Mouse (Mus musculus): ENCODE data around the gene Glyatl3.
A peak's percentile ranks its signal among the peaks of the same experiment; 100 is the strongest.

Gene Glyatl3

DNA sequence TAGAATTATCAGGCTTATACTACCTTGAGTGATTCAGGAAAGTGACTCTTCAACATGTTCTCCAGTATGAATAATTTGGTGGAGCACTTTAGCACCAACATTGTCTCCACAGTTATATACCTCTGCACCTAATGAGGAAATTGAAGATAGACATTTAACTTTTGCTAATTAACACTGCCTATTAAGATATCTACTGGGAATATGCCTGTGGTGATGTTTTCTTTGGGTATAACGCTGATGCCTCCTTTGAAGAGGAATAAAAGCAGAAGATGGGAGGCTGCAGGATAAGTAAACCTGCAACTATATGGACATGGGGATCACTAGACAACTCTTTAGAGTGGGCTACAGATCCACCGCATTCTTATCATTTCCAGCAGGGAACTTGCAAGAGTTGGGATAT is at the start of gene Glyatl3:
TSS of gene Glyatl3 (minus strand) at position 101 of the 400 bp plus-strand sequence.
- DNase-seq (ENCODE audit: extremely low read depth, low read depth, low spot score) = no peak

DNA sequence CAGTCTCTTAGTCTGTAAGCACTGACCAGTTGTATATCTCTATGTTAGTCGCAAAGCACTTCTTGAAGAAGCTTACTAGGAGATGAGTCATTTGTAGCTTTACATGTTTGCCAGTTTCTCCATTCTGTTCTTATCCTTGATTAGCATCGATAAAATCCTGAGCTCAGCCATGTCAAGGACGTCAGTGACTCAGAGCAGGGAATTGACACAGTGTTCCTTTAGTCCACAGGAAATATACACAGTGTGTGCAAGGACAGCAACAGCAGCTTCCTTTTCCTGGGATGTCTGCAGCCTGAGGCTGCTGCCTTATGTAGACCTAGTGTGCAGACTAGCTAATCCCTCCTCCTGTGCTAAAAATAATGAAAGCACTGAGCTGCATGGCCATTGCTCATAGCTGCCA is 34.4 kb upstream of the Glyatl3 start:
- peak; percentile 0 for DNase-seq (ENCODE audit: extremely low read depth, low read depth, low spot score)

DNA sequence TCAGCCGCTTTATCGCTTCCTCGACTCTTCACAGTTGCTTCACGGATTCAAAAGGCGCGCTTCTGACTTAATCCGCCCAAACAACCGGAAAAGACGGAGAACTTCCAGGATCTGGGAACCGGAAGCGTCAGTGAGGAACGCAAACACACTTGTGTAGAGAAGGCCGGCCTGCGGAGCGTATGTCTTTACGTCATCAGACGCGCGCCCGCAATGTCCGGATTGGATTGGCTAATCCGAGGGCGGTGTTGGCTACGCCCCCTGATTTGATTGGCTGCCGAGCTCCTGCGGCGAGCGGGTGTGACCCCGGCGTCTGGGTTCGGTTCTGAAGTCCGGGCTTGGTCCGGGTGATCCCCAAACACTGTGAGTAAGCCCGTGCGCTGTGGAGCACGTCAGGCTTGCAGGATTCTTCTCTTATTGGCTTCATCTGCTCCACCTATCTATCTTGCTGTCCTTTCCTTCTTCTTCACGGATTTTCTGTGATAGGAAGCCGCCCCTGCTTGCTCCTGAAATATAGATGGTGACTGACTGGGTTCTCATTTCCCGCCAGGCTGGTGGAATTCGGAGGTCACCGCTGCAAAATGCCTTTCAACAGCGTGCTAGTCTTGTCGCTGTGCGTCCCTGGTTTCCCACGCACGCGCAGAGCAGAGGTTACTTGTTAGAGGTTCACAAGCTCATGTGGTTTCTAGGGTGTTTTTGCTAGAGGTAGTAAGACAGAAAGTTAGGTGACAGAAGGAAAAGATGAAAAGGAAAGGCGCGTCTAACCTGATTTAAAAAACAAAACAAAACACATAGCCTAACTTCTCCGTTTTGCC is 20.5 kb upstream of the Glyatl3 start, which contains the start of the genes Mut and Cenpq:
TSS of gene Mut (plus strand) at position 266 of the 812 bp plus-strand sequence.
TSS of gene Cenpq (minus strand) at position 628 of the 812 bp plus-strand sequence.
- peak; percentile 86 for DNase-seq (ENCODE audit: extremely low read depth, low read depth, low spot score)

DNA sequence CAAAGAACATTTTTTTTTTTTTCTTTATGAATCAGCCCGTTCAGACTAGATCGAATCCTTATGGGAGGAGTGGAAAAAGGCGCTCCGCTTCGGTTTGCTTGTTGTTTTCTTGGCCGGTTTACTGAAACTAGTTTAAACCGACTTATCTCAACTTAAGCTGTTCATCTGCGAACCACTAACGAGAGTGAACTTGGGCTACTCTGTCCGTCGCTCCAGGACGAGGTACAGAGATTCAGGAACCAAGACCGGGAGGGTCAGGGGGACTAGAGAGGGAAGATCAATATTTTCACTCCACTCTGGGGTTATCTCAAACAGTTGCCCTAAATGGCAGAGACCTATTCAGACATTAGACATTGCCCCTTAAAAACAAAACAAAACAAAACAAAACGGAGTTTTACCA is 19.8 kb upstream of the Glyatl3 start:
- no peak for DNase-seq (ENCODE audit: extremely low read depth, low read depth, low spot score)

DNA sequence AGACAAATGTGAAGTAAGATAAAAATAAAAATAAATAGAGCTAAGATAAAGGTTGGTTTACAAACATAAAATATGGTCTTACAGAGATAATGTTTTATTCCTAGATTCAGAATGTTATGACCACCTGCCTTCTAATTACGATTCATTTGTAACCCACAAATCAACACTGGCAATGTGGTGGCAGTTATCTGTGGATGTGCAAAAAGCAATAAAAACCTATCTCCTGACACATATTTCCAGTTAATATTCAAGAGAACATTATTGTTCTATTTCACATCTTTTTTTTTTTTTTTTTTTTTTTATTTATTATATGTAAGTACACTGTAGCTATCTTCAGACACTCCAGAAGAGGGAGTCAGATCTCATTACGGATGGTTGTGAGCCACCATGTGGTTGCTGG is 1.3 kb upstream of the Glyatl3 start:
- no peak for DNase-seq (ENCODE audit: extremely low read depth, low read depth, low spot score)

DNA sequence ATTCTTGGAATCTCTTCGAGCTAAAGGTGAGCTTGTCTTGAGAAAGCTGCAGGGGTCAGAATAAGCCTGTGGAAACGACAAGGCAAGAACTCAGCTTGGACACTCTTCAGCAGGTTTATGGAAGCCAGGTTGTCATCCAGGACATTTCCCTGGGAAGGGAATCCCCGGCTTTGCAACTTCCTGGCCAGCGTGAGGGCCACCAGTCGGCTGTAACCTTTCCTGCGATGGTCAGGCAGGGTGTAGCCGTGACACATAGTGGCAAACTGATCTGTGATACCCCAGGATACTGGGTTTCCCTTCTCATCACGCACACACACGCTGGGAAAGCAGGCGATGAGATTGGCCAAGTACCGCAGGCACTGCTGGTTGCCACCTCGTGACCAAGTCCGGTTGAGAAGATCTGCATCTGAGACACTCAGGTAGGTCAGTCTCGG is 9.4 kb downstream of the Glyatl3 start:
- no peak for DNase-seq (ENCODE audit: extremely low read depth, low read depth, low spot score)

DNA sequence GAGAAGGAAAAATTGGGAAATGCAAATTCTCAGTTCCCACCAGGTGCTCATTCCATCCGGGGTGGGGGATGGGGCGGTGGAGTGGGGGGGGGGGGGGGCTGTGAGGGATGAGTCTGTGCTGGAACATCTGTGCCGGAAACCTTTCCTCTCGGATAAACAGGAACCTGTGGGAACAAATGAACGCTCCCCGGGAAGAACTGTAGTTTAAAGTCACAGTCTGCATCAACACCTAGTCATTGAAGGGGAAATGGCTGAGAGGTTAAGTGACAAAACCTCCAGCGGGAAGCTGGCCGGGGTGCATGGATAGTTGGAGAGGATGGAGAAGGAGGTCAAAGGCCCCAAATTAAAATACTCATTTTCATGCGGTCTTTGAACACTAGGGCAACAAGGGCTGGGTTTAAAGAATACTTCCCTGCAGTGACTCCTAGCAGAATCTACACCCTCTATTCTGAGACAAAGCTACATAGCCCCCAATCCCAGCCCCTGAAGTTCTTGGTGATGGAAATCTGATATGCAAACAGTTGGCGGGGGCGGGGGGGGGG is 10.0 kb downstream of the Glyatl3 start:
- no peak for DNase-seq (ENCODE audit: extremely low read depth, low read depth, low spot score)

DNA sequence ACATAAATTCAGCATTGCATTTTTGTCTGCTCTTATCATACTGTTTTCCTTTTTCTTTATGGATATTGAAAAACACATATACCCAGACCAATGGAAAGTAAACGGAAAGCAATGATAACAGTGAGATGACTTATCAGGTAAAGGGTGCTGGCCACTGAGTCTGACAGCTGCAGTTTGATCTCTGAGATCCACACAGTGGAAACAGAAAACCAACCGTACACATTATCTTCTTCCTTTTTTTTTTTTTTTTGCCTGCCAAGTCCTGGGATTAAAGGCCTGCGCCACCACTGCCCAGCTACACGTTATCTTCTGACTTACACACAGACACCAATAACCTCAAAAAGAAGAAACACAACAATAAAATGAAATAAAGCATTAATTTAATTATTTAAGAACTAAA is 10.8 kb downstream of the Glyatl3 start:
- no peak for DNase-seq (ENCODE audit: extremely low read depth, low read depth, low spot score)

DNA sequence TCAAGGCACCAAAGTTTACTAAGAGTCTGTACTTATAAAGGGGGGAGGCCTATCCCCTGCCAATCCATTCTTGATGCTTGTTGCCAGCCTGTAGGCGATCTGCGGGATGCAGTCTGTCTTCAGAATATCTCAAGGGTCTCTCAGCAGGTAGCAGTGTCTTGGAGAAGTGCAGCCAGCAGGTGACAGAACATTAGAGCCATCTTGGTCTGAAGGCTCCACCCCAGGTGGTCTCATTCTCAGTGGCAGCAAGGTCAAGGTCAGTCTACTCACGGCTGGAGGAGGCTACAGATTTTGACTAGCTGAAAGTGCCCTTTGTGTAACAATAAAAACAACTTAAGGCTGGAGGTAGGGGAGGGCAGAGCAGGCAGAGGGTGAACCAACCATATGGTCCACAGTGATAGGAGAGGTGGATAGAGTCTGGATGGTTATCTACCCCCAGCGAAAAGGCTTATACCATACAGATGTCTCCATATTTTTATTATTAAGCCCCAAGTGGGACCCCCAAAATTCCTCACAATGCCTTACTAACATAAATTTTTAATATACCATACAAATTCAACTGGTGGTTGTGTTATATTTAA is 14.3 kb downstream of the Glyatl3 start:
- DNase-seq (ENCODE audit: extremely low read depth, low read depth, low spot score) = no peak

DNA sequence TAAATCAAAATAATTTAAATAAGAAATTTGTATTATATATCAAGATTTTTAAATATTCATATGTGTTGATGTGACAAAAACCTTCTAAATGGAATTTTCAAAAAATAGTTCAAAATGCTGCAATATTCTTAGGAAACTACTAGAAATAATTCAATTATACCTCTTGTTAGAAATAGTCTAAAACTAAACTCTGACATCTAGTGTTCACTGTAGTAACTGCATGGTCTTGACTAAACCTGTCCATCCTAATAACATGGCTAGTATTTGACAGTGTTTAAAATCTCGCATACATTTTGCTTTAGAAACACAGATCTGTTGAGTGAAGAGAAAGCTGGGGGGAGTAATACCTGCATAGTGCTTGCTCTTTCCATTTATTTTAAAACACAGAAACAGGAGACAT is 17.3 kb downstream of the Glyatl3 start:
- DNase-seq (ENCODE audit: extremely low read depth, low read depth, low spot score) = no peak

DNA sequence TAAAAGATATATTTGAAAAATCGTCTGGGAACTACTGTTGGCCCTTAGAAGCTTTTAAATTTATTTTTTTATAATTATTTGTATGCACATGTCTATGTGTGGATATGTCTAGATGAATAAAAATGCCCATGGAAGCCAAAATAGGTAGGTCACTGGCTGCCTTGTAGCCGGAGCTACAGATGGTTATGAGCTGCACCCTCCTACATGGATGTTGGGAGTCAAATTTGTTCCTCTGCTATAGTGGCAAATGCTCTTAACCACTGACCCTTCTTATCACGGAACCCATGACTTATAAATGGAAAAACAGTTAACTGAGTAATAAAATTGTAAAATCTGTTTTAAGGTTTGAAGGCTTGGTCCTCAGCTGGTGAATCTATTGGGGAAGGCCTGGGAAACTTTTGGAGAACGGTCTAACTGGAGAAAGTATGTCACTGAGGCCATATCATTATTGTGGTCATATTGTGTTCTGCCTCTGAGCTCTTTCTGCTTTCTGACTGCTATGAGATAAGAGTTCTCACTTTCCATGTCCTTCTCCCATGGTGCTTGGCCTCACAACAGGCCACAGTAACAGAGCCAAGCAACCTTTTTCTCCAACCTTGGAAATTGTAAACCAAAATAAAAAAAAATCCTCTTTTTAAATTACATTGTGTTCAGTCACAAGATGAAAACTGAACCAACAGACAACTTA is 26.2 kb downstream of the Glyatl3 start:
- no peak for DNase-seq (ENCODE audit: extremely low read depth, low read depth, low spot score)

DNA sequence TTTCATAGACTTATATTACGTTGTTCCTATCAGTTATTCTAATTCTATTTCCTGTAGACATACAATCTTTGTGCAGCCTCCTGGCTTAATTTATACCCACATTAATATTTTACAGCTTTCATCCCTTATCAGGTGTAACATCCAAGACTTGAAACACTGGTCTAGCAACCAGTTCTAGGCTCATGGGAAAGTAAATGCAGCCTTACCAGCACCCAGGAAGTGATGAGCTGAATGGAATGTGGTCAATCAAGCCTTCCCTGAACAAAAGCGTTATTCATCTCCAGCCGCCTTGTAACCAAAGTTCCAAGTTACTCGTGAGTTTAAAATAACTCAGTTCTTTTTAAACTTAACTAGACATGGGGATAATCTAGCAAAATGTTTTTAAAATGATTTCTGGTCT is 29.0 kb downstream of the Glyatl3 start:
- DNase-seq (ENCODE audit: extremely low read depth, low read depth, low spot score) = peak; percentile 11

DNA sequence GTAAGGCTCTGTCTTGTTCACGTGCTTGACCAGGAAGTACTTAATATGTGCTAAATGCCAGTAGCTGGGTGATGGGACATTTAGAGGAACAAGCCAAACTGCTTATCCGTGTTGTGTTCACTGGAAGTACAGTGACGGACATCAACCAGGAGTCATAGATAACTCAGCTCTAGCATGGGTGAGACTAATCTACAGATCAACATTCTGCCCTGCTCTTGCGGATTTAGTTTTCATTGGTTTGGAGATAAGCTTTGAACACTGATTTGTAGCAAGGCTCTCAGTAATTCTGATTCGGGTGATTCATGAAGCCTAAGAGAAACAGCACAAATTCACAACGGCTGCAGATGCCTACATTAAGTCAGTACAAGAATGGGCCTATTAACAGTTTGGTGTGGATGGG is 32.0 kb downstream of the Glyatl3 start:
- no peak for DNase-seq (ENCODE audit: extremely low read depth, low read depth, low spot score)

DNA sequence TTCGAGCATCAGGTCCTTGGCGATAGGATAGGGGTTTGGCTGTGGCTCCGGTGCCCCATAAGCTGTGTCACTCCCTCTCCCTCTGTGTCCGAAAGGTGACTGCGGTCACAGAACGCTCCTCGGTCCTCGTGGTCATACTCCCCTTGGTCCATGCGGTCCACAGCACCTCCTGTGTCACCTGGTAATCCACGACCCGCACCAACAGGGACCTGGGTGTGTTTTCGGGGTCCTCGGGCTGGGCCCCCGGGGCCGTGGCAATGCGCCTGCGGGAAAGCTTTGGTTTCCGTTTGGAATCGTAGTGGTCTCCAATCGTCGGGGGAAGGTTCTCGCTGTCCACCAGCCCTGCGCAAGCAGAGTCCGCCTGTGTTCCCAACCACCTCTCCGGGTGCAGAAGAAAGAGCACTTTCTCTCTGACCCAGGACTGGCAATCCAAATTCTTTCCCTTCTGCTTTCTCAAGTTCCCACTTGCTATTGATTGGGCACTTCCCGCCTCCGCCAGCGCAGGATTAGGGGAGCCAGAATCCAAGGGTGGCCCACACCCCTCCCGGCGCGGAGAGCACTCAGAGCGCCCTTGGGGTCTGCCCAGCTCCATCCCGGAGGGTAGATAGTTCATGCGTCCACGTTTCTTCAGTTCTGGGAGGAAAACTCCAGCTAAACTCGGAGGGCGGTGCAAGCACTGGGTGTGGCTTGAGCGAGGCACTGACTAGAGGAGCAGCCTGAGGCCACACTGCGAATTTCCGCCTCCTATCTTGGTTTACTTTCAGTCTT is 34.0 kb downstream of the Glyatl3 start, which contains the start of gene 9130008F23Rik:
TSS of gene 9130008F23Rik (minus strand) at position 636 of the 768 bp plus-strand sequence.
- DNase-seq (ENCODE audit: extremely low read depth, low read depth, low spot score) = no peak

DNA sequence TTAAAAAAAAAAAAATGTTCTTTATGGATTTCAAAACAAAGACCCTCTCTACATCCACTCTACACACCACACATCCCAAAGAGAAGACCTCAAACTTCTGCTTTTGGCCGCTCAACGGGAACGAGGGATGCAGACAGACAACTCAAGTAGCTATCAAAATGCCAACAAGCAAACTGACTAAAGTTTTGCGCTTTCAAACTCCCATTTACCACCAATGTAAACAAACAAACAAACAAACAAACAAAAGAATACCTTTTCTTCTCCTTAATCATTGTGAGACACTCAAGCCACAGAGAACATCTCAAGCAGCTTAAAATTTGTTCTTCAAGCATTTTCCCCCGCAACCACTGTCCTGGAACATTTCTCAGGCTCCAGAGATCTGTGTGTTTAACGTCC is 34.6 kb downstream of the Glyatl3 start:
- DNase-seq (ENCODE audit: extremely low read depth, low read depth, low spot score) = no peak

DNA sequence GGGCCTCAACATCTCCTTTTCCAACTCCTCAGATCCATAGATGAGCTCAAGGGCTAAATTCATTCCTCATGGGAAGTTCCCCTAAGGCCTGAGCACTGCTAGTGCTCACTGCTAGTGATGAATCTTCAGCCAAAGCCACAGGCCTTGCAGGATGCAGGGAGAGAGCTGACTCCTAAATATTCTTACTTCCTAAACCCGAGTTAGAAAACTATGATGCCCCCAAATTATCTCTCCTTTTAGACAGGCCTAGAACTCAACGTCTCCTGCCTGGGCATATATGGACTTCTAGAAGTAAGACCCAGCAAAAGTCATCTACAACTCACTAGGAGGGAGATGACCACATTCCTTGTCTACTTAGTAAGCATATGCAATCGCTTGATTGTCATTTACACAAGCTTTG is 36.4 kb downstream of the Glyatl3 start:
- no peak for DNase-seq (ENCODE audit: extremely low read depth, low read depth, low spot score)

DNA sequence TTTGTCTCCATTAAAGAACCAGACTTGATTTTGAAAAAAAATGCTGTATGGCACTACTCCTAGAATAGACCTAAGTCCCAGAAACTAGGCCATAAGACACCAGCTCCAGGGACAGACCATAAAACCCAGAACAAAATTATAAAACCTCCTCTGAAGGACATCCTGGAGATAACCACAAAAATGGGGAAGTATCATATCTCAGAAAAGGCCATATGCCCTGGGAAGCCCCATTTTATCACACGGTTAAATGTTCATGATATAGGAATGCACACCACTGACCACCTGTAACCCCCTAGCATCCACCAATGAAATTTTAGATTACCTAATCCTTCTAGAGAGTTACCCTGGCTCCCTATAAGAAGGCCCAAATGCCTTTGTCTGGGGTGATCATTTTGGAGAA is 38.6 kb downstream of the Glyatl3 start:
- no peak for DNase-seq (ENCODE audit: extremely low read depth, low read depth, low spot score)

DNA sequence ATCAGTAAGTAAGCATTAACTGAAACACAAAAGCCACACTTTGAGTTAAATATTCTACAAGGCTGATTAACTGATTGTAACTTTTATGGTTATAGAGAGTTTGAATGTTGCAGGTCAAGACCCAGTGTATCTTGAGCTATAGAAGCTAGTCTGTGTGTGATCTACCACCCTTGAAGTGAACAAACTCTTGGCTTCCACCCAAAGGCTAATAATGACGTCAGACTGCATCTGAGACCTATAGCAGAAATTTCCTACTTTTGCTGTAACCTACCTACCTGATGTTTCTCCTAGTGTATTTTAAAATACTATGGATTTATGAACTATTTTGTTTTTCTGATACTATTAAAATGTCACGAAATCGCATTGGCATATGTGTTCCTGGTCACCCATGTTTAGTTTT is 39.4 kb downstream of the Glyatl3 start:
- DNase-seq (ENCODE audit: extremely low read depth, low read depth, low spot score) = no peak

DNA sequence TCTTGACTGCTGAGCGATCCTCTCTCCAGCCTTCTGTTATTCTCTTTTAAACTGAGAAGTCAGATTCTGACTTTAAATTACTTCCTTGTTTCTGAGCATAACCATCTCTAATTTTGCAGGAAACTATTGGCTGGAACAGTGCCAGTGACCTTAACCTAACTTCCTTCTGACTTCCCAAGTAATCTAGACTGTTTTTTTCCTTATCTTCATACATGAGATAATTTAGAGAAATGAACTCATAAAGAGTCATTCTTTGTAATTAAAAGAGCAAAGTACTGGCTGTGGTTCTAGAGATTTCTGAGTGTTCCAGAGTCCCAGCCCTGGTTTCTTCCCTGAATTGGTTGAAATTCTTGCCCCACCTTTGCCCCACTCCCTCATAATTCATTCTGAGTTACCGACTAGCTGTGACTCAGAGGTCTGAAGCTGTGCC is 40.6 kb downstream of the Glyatl3 start:
- no peak for DNase-seq (ENCODE audit: extremely low read depth, low read depth, low spot score)

DNA sequence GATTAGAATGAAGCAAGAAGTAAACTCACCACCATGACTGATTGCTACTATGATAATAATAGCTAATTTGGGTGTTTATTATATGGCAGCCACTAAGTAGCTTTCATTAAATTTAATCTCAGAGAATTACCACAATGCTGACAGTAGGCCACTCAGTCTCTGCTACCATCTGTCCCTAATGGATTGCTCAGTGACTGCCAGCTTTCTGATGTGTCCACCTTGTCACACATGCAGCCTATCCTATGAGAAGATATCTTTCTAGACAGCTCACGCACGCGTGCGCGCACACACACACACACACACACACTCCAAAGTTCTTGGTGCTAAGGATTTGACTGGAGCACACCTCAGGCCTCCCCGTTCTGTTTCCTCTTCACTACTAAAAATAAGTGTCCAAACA is 41.5 kb downstream of the Glyatl3 start:
- no peak for DNase-seq (ENCODE audit: extremely low read depth, low read depth, low spot score)

Measured in fat pad, adult 2 months (tissue).